Mouse (Mus musculus) kidney, embryonic 14.5 days (tissue): ENCODE data around the gene Slfn2. TPM values are rescaled to one million over a fixed set of nuclear protein-coding genes. Genes with fewer than 3 reads are reported as not detected.

Experiments
- ATAC-seq: fragments of 200-750 bp; cut with Nextera tagmentation; 2 replicates; pipeline ENCODE4 v1.8.0; 2017; ENCODE audit warnings: moderate number of reproducible peaks, mild to moderate bottlenecking, moderate TSS enrichment, moderate library complexity; ENCODE audit not compliant: low FRiP score, low TSS enrichment
- H3K27ac ChIP-seq: fragments of 300-500 bp; sonication (generic); 2 replicates; pipeline ENCODE4 v1.5.1; 2014; ENCODE audit warnings: low read depth, mild to moderate bottlenecking, low read length, moderate library complexity, mixed read lengths
- H3K27me3 ChIP-seq: fragments of 300-500 bp; sonication (generic); 2 replicates; pipeline ENCODE4 v1.6.1; 2014; ENCODE audit warnings: mild to moderate bottlenecking, low read length; ENCODE audit not compliant: control insufficient read depth, insufficient read depth
- H3K36me3 ChIP-seq: fragments of 300-500 bp; sonication (generic); 2 replicates; pipeline ENCODE4 v1.6.1; 2014; ENCODE audit warnings: low read length, mixed read lengths; ENCODE audit not compliant: control insufficient read depth, insufficient read depth
- H3K4me1 ChIP-seq: fragments of 300-500 bp; sonication (generic); 2 replicates; pipeline ENCODE4 v1.6.1; 2014; ENCODE audit warnings: low read length, mixed read lengths; ENCODE audit not compliant: control insufficient read depth, insufficient read depth
- H3K4me2 ChIP-seq: fragments of 300-500 bp; sonication (generic); replicated peaks from 2 replicates; pipeline ENCODE4 v1.6.1; 2014; ENCODE audit warnings: low read depth, mild to moderate bottlenecking, low read length
- H3K4me3 ChIP-seq: fragments of 300-500 bp; sonication (generic); 2 replicates; pipeline ENCODE4 v1.5.1; 2014; ENCODE audit warnings: mild to moderate bottlenecking, low read length
- H3K9ac ChIP-seq: fragments of 300-500 bp; sonication (generic); 2 replicates; pipeline ENCODE4 v1.6.1; 2014; ENCODE audit warnings: low read depth, mild to moderate bottlenecking, low read length, moderate library complexity
- H3K9me3 ChIP-seq: fragments of 300-500 bp; sonication (generic); 2 replicates; pipeline ENCODE4 v1.6.1; 2016; ENCODE audit warnings: low read length; ENCODE audit not compliant: control insufficient read depth
- WGBS: fragments of 180-500 bp; shearing (Covaris S2); extraction: QIAGEN DNeasy Blood & Tissue Kit; methylation state at CpG from one replicate; pipeline ENCODE4 v1.1.7; 2014; 5-methylcytosine and 5-hydroxymethylcytosine counted together
- polyA plus RNA-seq: library from polyadenylated mRNA; unstranded; fragments of >200 nt; fragmentation: Nextera tagmentation; extraction: Ambion mirVana; gene quantifications from 2 replicates; pipeline ENCODE4 v1.2.1, GENCODE M21; 2014

The Slfn2 gene
- polyA plus RNA-seq, 1 experiment from 2014 or later, result 3.8 TPM

GRCm38 (mm10) chr11:83043891-83044290 lies 21.0 kb upstream of the Slfn2 start:
- H3K4me3 ChIP-seq, result no peak overlapping the region
- no peak overlapping the region for H3K27ac ChIP-seq
- no peak overlapping the region for H3K9ac ChIP-seq
- 84% methylated on average over 4 of the region's 4 CpGs for WGBS
- no peak overlapping the region for H3K4me2 ChIP-seq
- no peak for ATAC-seq
- H3K27me3 ChIP-seq, result 0 out of 2 replicates have a peak, but pooled peaks cover 2% of the 10 kb centered on the region
- H3K36me3 ChIP-seq, result no peaks in the 10 kb centered on the region
- no peaks in the 10 kb centered on the region for H3K4me1 ChIP-seq
- H3K9me3 ChIP-seq, result no peaks in the 10 kb centered on the region

DNA sequence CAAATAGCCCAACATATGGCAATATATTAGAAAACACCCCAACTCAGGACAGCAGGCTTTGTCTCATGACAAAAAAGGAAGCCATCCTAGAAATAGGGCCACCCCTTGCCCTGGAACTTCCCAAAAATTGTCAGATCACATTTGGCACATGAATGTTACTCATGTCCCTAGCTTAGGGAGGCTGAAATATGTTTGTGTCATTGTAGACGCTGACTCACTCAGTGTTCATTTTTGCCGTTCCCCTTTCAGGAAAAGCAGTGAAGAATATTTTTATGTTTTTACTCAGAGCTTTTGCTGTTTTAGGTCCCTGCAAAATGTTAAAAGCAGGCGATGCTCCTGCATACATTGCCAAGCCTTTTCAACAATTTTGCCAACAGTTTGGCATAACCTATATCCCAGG lies 19.3 kb upstream of the Slfn2 start:
- Histone ChIP-seq H3K27ac (no peak overlapping the region), H3K4me2 (no peak overlapping the region), H3K4me3 (no peak overlapping the region), H3K9me3 (no peaks in the 10 kb centered on the region), H3K36me3 (no peaks in the 10 kb centered on the region), H3K9ac (no peak overlapping the region), H3K4me1 (no peaks in the 10 kb centered on the region), H3K27me3 (no peaks in the 10 kb centered on the region)
- no peak for ATAC-seq
- WGBS, result 83% methylated on average over 3 of the region's 3 CpGs

GRCm38 (mm10) chr11:83057863-83058262 lies 7.0 kb upstream of the Slfn2 start:
- Histone ChIP-seq H3K9me3 (no peaks in the 10 kb centered on the region), H3K4me2 (no peak overlapping the region), H3K4me3 (no peak overlapping the region), H3K9ac (no peak overlapping the region), H3K4me1 (no peaks in the 10 kb centered on the region), H3K27ac (no peak overlapping the region), H3K36me3 (no peaks in the 10 kb centered on the region), H3K27me3 (no peaks in the 10 kb centered on the region)
- ATAC-seq, result no peak
- WGBS, result 9% methylated on average over 5 of the region's 5 CpGs

GRCm38 (mm10) chr11:83060412-83061020 lies 4.4 kb upstream of the Slfn2 start:
- ATAC-seq, result no peak
- no peaks in the 10 kb centered on the region for H3K9me3 ChIP-seq
- H3K27me3 ChIP-seq, result no peaks in the 10 kb centered on the region
- H3K4me3 ChIP-seq, result no peak overlapping the region
- no peaks in the 10 kb centered on the region for H3K36me3 ChIP-seq
- H3K4me2 ChIP-seq, result no peak overlapping the region
- H3K27ac ChIP-seq, result no peak overlapping the region
- 60% methylated on average over 5 of the region's 5 CpGs for WGBS
- H3K4me1 ChIP-seq, result no peaks in the 10 kb centered on the region
- no peak overlapping the region for H3K9ac ChIP-seq

- H3K9ac ChIP-seq, result no peak overlapping the region
- H3K4me3 ChIP-seq, result no peak overlapping the region
- no peak overlapping the region for H3K4me2 ChIP-seq
- H3K36me3 ChIP-seq, result no peaks in the 10 kb centered on the region
- ATAC-seq, result no peak
- no peaks in the 10 kb centered on the region for H3K27me3 ChIP-seq
- H3K27ac ChIP-seq, result no peak overlapping the region
- no peaks in the 10 kb centered on the region for H3K9me3 ChIP-seq
- 80% methylated on average over 7 of the region's 7 CpGs for WGBS
- no peaks in the 10 kb centered on the region for H3K4me1 ChIP-seq
These were observed 3.1 kb upstream of the Slfn2 start for GRCm38 (mm10) chr11:83061806-83062205.

DNA sequence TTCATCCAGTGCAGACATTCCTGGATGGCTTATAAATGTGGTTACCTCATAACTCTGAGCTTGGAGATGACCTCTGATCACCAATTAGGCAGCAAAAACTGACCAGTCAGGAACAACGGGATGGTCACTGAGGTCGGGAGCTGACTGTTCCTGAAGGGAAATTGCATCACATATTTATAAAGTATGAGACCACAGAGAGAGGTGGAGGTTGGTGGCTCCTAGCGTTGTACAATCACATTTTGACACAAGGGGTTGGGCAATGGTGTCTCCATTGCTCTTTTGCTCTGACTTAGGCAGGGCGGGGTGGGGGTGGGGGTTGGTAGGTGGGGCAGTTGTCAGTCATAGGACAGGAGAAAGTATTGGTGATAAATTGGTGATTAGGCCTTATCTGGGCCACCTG lies 1.8 kb upstream of the Slfn2 start:
- Histone ChIP-seq H3K9me3 (no peaks in the 10 kb centered on the region), H3K4me1 (no peaks in the 10 kb centered on the region), H3K4me2 (no peak overlapping the region), H3K4me3 (no peak overlapping the region), H3K9ac (no peak overlapping the region), H3K36me3 (no peaks in the 10 kb centered on the region), H3K27me3 (no peaks in the 10 kb centered on the region), H3K27ac (no peak overlapping the region)
- 72% methylated on average over 4 of the region's 4 CpGs for WGBS
- ATAC-seq, result no peak

DNA sequence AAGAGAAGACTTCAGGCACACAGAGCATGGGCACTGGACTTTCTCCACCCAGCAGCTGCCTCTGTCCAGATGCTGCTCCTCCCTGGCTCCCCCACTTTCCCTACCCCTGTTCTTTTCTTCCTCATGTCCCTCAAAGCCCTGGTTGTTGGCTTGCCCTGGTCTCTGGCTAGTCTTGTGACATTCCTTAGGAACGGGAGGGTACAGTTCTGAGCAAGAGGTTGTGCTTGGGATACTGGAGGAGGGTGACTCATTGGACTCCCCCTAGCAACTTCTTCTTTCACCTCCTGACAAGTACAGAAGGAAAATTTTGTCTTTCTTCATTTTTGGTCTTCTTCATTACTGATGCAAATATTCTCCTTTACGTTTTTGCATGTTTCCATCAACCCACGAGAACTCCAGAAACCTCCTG lies 967 bp upstream of the Slfn2 start:
- WGBS, result 50% methylated on average over 3 of the region's 3 CpGs
- Histone ChIP-seq H3K4me1 (no peaks in the 10 kb centered on the region), H3K36me3 (no peaks in the 10 kb centered on the region), H3K9ac (no peak overlapping the region), H3K4me2 (no peak overlapping the region), H3K27ac (no peak overlapping the region), H3K4me3 (no peak overlapping the region), H3K9me3 (no peaks in the 10 kb centered on the region), H3K27me3 (no peaks in the 10 kb centered on the region)
- no peak for ATAC-seq

- 27% methylated on average over 6 of the region's 6 CpGs for WGBS
- no peak for ATAC-seq
- Histone ChIP-seq H3K4me3 (no peak overlapping the region), H3K4me1 (no peaks in the 10 kb centered on the region), H3K27ac (no peak overlapping the region), H3K36me3 (no peaks in the 10 kb centered on the region), H3K9me3 (no peaks in the 10 kb centered on the region), H3K4me2 (no peak overlapping the region), H3K27me3 (no peaks in the 10 kb centered on the region), H3K9ac (no peak overlapping the region)
These were observed 781 bp downstream of the Slfn2 start for GRCm38 (mm10) chr11:83065441-83066344.
